Mouse (Mus musculus): ENCODE measurements around the gene Sorl1. TPM values are rescaled to one million over a fixed set of nuclear protein-coding genes. Genes with fewer than 3 reads are reported as not detected.

Sorl1 gene
- polyA plus RNA-seq, 1 experiment from 2014 or later = 21.4 TPM

DNA sequence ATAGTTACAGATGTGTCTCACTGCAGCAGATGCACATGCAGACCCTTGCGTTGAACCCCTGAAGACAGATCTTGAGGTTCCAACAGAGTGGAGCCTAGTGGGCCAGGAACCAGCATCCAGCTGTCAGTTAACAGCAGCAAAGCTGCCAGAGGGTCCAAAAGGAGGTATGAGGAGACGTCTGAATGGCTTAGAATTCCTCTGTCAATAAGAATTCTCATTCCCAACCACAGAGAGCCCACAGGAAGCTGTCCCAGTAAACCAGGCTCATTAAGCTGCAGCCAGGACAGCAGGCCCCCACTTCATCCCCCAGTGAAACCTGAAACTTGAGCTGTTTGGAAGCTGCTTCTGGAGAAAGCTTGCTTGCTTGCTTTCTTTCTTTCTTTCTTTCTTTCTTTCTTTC lies 200.0 kb downstream of the Sorl1 start:
- H3K9me3 ChIP-seq (ENCODE audit: control insufficient read depth, low read length) = no peaks in the 10 kb centered on the region
- no peak overlapping the region for H3K4me2 ChIP-seq (replicated peaks)
- H3K4me3 ChIP-seq (replicated peaks; ENCODE audit: low read length) = no peak overlapping the region
- H3K9ac ChIP-seq = no peak overlapping the region
- H3K27ac ChIP-seq = no peak overlapping the region
- 49% methylated on average over 2 of the region's 2 CpGs for WGBS
- ATAC-seq (ENCODE audit: low FRiP score) = no peak
- no peak for DNase-seq (ENCODE audit: low spot score)
- H3K36me3 ChIP-seq (replicated peaks; ENCODE audit: control insufficient read depth, insufficient read depth) = no peaks in the 10 kb centered on the region
- H3K27me3 ChIP-seq (ENCODE audit: control insufficient read depth, insufficient read depth, low read length) = no peaks in the 10 kb centered on the region
- 0 out of 2 replicates have a peak, but pooled peaks cover 4% of the 10 kb centered on the region for H3K4me1 ChIP-seq (replicated peaks; ENCODE audit: control insufficient read depth, insufficient read depth, low read length)

DNA sequence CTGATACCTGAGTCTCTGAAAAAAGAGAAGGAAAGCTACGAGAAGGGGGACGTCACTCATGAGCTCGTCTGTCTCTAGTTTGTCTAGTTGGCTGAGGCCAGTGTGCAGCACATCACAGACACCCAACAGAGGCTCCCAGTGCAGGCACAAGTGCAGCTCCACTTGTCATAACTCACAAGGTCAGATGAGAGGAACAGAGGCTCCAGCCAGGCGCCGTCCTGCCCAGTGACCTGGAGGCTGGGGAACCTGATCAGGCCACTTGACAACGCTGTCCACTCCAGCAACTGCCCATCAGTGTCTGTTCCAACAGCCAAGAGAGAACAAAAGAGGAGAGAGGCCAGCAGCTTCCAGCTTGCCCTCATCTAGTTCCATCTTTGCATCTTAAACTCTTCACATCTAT lies 201.7 kb downstream of the Sorl1 start:
- DNase-seq (ENCODE audit: low spot score) (no peak), ATAC-seq (ENCODE audit: low FRiP score) (no peak)
- Histone ChIP-seq H3K27me3 (ENCODE audit: control insufficient read depth, insufficient read depth, low read length) (no peaks in the 10 kb centered on the region), H3K9me3 (ENCODE audit: control insufficient read depth, low read length) (no peaks in the 10 kb centered on the region), H3K36me3 (replicated peaks; ENCODE audit: control insufficient read depth, insufficient read depth) (no peaks in the 10 kb centered on the region), H3K4me1 (replicated peaks; ENCODE audit: control insufficient read depth, insufficient read depth, low read length) (0 out of 2 replicates have a peak, but pooled peaks cover 10% of the 10 kb centered on the region), H3K4me2 (replicated peaks) (no peak overlapping the region), H3K9ac (no peak overlapping the region), H3K27ac (no peak overlapping the region), H3K4me3 (replicated peaks; ENCODE audit: low read length) (no peak overlapping the region)
- 89% methylated on average over 6 of the region's 6 CpGs for WGBS

GRCm38 (mm10) chr9:41918657-41919380 lies 205.3 kb downstream of the Sorl1 start:
- peak; percentile 84 for ATAC-seq (ENCODE audit: low FRiP score)
- Histone ChIP-seq H3K9ac (no peak overlapping the region), H3K36me3 (replicated peaks; ENCODE audit: control insufficient read depth, insufficient read depth) (no peaks in the 10 kb centered on the region), H3K4me2 (replicated peaks) (peak overlapping the region; percentile 24; the same call in 1 of the 2 replicates), H3K27me3 (ENCODE audit: control insufficient read depth, insufficient read depth, low read length) (no peaks in the 10 kb centered on the region), H3K4me3 (replicated peaks; ENCODE audit: low read length) (no peak overlapping the region), H3K9me3 (ENCODE audit: control insufficient read depth, low read length) (no peaks in the 10 kb centered on the region), H3K4me1 (replicated peaks; ENCODE audit: control insufficient read depth, insufficient read depth, low read length) (peaks cover 17% of the 10 kb centered on the region; the same call in 1 of the 2 replicates), H3K27ac (peak overlapping the region; percentile 80)
- WGBS = 23% methylated on average over 14 of the region's 14 CpGs
- peak; percentile 59 for DNase-seq (ENCODE audit: low spot score)

GRCm38 (mm10) chr9:41918155-41918554 lies 205.9 kb downstream of the Sorl1 start:
- WGBS = 59% methylated on average over 4 of the region's 4 CpGs
- Histone ChIP-seq H3K4me3 (replicated peaks; ENCODE audit: low read length) (no peak overlapping the region), H3K4me2 (replicated peaks) (peak overlapping the region; percentile 24; the same call in 1 of the 2 replicates), H3K27me3 (ENCODE audit: control insufficient read depth, insufficient read depth, low read length) (no peaks in the 10 kb centered on the region), H3K36me3 (replicated peaks; ENCODE audit: control insufficient read depth, insufficient read depth) (no peaks in the 10 kb centered on the region), H3K9me3 (ENCODE audit: control insufficient read depth, low read length) (no peaks in the 10 kb centered on the region), H3K4me1 (replicated peaks; ENCODE audit: control insufficient read depth, insufficient read depth, low read length) (peaks cover 17% of the 10 kb centered on the region; the same call in 1 of the 2 replicates), H3K27ac (peak overlapping the region; percentile 80), H3K9ac (0 out of 2 replicates have a peak overlapping the region, but pooled peaks have one; percentile 31)
- ATAC-seq (ENCODE audit: low FRiP score) (no peak), DNase-seq (ENCODE audit: low spot score) (no peak)

- Histone ChIP-seq H3K4me3 (replicated peaks; ENCODE audit: low read length) (no peak overlapping the region), H3K27ac (peak overlapping the region; percentile 34; the same call in 1 of the 2 replicates), H3K9me3 (ENCODE audit: control insufficient read depth, low read length) (no peaks in the 10 kb centered on the region), H3K36me3 (replicated peaks; ENCODE audit: control insufficient read depth, insufficient read depth) (no peaks in the 10 kb centered on the region), H3K4me1 (replicated peaks; ENCODE audit: control insufficient read depth, insufficient read depth, low read length) (peaks cover 17% of the 10 kb centered on the region; the same call in 1 of the 2 replicates), H3K4me2 (replicated peaks) (no peak overlapping the region), H3K9ac (no peak overlapping the region), H3K27me3 (ENCODE audit: control insufficient read depth, insufficient read depth, low read length) (no peaks in the 10 kb centered on the region)
- DNase-seq (ENCODE audit: low spot score) (no peak), ATAC-seq (ENCODE audit: low FRiP score) (no peak)
- 62% methylated on average over 8 of the region's 8 CpGs for WGBS
These were observed 208.5 kb downstream of the Sorl1 start for GRCm38 (mm10) chr9:41915571-41915970.

Other genes with a start within 250 kb of the Sorl1 start
- gene Sc5d, start 140.0 kb upstream of the Sorl1 start, polyA plus RNA-seq (2014; fragmentation: Nextera tagmentation; extraction: Ambion mirVana) = 88.1 and 89.3 TPM in 2 replicates

Data from hindbrain, embryonic 14.5 days (tissue).